Mouse (Mus musculus) adrenal gland, postnatal 10 days (tissue): ENCODE data around the gene Tmem109. TPM values are rescaled to one million over a fixed set of nuclear protein-coding genes. Genes with fewer than 3 reads are reported as not detected.

Experiments used
- DNase-seq: peaks from one replicate; pipeline ENCODE4 v3.0.0; 2021; ENCODE audit warnings: mixed read lengths
- long read RNA-seq, 2 experiments: library from polyadenylated mRNA; stranded (forward); transcript quantifications; one replicate each; pipeline ENCODE4 v2.0.0; 2021
- total RNA-seq, 2 experiments: library from RNA; stranded (reverse); gene quantifications; 2 replicates each; pipeline ENCODE4 v1.2.3; 2021

The Tmem109 gene
- total RNA-seq, result 10 to 100 TPM; 84.0 to 93.2 TPM
- long read RNA-seq, experiment 1, transcript Tmem109-201 (4 exons, 2,188 nt), result major isoform, 61 of 122 reads
- long read RNA-seq, experiment 1, partial matches to known transcripts, result 1 of 122 reads
- long read RNA-seq, experiment 1, other reads (novel, unspliced or antisense), result 56 of 122 reads
- long read RNA-seq, experiment 2, transcript Tmem109-201 (4 exons, 2,188 nt), result major isoform, 96 of 111 reads
- long read RNA-seq, experiment 2, partial matches to known transcripts, result 2 of 111 reads
- long read RNA-seq, experiment 2, other reads (novel, unspliced or antisense), result 10 of 111 reads

- peak; percentile 93 for DNase-seq
These were observed at the start of gene Tmem109 for GRCm38 (mm10) chr19:10881426-10882154. Gene Tmem109, minus strand, starts transcription at chr19:10882001.

- DNase-seq, result no peak
These were observed 48.8 kb upstream of the Tmem109 start for GRCm38 (mm10) chr19:10930641-10931040.

DNA sequence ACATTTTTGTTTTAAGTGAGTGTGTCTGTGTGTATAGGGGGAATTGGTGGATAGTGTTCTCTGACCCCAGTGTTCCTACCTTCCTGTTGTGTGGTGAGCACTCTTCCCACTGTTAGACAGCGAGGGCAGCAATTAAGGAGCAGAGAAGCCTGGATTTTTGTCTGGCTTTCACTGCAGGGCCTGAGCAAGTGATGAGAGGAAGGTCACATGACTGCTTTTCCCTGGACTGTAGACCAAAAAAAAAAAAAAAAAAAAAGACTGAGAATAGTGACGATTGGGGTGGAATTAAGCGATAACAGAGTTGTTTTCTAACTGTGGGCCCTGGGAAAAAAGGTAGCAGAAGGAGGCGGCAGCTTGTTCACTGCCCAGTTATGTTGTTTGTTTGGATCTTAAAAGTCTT, 44.9 kb upstream of the Tmem109 start:
- DNase-seq, result no peak

GRCm38 (mm10) chr19:10926123-10926621, 44.4 kb upstream of the Tmem109 start:
- DNase-seq, result no peak

DNA sequence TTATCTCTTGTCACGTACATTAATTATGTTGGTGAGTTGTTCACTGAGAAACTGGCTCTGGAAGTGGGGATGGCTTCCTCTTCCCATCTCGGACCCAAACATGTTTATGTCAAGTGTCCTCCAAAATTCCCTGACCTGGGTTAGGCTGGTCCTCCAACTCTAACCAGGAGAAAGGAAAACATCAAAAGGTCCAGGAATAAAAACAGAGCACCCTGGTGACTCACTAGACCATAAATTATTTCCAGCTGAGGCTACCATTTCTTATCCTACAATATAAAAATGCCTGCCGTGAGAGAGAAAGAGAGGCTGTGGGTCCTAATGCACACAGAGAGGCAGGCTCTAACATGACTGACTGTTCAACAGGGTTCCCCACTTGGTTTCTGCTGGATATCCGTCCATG, 42.4 kb upstream of the Tmem109 start:
- DNase-seq, result no peak

GRCm38 (mm10) chr19:10921058-10921457, 39.3 kb upstream of the Tmem109 start:
- DNase-seq, result no peak

DNA sequence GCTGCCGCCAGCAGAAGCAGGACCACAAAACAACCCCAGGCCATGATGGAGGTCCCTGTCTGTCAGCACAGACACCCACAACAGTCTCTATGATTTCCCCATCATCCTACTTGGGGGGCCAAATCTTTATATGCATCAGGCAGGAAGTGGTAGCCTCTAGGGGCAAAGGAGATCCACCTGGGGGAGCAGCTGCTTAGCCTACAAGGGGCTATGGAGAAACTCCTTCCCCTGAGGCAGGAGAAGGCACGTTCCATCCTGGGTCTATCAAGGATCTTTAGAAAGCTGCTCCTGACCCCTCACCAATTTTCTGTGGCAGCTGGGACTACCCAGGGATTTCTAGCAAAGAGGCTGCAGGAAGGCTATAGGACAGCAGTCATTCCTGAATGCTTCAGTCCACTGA, 38.7 kb upstream of the Tmem109 start, which contains the start of gene Zp1:
Zp1 (minus strand) TSS at position 101 of the 400 bp plus-strand sequence.
- DNase-seq, result no peak

DNA sequence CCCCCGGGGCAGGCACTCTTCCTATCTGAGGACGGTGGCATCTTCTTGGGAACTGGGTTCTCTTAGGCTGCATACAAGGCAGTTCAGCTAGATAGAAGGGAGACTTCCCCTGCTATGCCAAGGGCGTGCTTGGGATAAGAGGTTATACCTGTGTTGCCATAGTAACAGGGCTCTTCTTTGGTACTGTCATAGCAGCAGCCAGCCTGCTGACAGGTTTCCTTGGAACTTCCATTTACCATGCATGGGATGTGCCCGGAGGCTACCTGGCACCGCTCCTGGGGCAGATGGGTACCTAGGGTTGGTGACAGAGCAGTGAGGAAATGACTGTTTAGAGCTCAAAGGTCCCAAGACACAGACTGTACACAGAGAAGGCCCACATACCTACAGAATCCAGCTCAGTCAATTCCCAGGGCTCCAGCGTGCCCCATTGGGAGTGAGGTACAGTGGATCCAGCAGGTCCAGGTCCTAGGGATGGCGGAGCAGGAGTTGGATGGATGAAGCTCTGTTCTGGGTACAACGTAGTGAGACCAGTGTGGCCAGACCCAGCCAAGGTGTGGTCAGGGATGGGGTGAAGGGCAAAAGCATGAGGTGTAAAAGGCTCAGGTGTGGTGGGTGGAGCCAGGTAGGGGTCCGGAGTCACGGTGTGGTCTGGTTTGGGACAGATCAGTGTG, 36.7 kb upstream of the Tmem109 start:
- no peak for DNase-seq

GRCm38 (mm10) chr19:10916506-10916905, 34.7 kb upstream of the Tmem109 start:
- no peak for DNase-seq

GRCm38 (mm10) chr19:10914870-10915269, 33.1 kb upstream of the Tmem109 start:
- no peak for DNase-seq

DNA sequence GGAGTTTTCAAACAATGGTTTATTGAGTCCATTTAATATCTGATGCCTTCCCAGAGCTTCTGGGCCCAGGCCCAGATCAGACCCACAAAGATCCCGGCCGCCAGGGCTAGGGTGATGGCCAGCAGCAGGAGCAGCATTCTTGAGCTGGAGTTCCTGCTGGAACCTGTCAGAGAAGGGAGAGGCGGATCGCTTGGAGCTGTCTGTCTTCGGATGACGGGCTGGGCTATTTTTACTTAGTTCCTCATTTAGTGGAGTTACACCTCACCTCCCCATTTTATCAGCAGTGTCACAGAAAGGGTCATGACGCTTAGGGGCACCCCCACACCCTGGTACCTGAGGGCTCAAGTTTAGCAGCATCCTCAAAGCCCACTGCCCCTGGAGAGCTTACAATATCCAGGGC, 32.5 kb upstream of the Tmem109 start:
- DNase-seq, result no peak

DNA sequence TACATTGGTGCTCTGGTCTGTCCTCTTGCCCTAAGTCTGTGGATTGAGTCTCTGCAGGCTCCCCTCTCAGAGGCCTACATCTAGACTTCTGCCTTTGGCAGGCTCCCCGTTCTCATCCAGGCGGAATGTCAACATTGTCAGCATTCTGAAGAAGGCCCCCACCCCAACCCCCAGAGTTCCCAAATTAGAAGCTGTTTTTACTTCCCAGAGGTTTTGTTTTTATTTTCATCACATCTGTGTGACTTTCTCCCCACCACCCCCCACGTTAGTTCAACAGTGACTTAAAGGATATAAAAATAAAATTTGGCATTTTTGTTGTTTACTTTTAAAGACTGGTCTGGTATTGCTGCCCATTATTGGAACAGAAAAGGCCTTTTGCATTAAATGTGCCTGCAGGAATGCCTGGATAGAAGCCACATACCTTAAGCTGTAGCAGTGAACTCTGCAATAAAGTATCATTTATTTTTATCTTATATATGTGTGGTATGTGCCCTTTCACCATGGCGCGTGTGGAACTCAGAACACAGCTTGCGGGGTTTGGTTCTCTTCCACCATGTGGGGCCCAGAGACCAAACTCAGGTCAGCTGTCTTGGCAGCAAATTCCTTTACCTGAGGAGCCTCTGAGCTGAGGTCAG, 27.4 kb upstream of the Tmem109 start:
- DNase-seq, result no peak

GRCm38 (mm10) chr19:10907891-10908290, 26.1 kb upstream of the Tmem109 start:
- DNase-seq, result peak; percentile 67

DNA sequence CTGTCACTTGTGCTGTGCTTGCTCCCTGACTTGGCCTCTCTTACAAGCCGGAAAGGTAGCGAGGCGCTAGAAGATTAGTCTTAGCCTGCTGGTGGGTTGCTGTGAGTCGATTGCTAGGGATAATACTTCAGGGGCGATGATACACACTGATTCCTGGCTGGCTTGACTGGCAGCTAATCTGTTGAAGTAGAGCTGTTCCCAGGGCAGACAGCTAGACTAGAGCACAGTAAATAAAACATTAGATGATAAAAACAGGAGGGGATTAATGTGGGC, 23.9 kb upstream of the Tmem109 start:
- DNase-seq, result no peak

GRCm38 (mm10) chr19:10904927-10905727, 23.3 kb upstream of the Tmem109 start:
- DNase-seq, result peak; percentile 83

GRCm38 (mm10) chr19:10904512-10904911, 22.7 kb upstream of the Tmem109 start:
- DNase-seq, result no peak

- no peak for DNase-seq
These were observed 19.2 kb upstream of the Tmem109 start for GRCm38 (mm10) chr19:10901046-10901445.

DNA sequence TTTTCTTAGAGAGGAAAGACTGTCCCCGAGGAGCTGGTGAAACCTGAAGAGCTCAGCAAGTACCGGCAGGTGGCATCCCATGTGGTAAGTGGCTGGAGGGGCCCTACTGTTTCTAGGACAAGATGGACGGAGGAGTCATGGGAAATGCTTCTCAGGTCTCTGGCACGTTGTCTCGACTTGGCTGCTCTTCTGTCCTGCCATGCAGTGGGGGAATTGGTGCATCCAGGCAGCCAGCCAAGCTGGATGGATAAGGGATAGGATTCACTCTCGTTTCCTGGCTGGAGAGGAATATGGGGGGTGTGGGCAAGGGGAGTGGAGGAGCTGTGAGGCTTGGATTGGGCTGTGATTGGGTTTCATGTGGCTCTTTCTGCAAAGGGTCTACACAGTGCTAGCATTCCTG, 18.5 kb upstream of the Tmem109 start:
- DNase-seq, result no peak

DNA sequence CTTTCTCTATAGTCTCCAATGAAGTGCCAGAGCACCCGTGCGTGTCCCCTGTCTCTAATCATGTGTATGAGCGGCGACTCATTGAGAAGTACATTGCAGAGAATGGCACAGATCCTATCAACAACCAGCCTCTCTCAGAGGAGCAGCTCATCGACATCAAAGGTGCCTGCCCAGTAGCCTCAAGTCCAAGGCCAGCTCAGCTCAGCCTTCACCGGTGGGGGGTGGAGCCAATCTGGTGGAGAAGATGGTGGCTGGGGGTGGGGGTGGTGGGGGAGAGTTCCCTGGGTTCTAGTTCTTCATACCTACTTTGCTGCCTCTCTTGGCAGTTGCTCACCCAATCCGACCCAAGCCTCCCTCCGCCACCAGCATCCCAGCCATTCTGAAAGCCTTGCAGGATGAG, 15.7 kb upstream of the Tmem109 start:
- peak; percentile 43 for DNase-seq

DNA sequence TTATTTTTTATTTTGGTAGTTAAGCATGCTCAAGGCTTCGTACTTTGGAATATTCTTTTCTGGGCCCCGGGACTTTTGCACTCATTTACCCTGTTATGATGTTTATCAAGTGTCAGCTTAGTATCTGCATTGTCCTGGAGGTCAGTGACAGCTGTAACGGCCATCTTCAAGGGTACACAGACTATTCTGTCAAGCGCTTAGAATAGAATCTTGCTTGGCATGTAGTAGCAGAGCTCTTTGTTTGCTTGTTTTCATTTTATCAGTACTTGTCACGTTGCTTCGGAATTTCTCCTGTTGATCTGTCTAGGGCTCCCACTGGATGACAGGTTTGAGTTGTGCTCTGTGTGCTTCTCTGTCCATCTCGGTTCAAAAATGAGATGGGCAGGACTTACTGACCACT, 15.0 kb upstream of the Tmem109 start:
- DNase-seq, result no peak

DNA sequence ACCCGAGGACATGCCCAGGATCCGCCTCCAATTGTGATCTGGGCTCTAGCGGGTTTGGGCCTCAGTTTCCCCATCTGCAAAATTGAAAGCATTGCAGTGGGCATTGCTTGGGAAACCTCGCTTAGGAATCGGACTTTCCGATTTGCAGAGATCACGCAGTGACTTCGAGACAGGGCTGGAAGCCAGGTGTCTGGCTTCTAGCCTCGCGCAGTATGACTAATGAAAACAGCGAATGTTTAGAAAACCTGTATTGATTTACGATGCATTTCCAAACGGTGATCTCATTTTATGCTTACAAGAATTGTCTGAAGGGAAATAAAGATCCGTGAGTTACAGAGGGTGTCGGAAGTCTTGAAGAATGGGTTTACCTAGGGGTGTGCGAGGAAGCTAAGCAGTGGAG, 13.9 kb upstream of the Tmem109 start:
- DNase-seq, result peak; percentile 48

DNA sequence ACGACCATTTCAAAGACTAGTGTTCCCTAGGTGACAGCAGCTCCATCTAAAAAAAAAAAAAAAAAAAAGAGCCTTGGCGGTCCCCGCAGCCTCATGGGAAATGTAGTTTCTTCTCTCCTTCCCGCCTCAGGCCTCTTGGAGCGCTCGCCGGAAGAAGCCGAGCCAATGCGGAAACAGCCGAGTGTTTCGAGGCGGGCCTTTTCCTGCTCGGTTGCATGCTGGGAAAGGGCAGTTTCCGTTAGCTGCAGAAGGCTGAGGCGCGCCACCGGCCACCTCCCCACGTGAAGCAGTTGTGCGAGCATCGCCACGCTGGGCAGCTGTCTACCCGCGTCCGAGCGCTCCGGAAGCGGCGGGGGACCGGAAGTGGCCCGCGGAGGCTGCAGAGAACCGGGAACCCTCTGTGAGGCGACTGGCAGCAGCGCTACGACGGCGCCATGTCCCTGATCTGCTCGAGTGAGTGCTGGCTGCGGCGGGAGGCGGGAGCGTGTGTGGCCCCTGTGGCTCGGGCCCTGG, 13.3 kb upstream of the Tmem109 start, which contains the start of gene Prpf19:
Prpf19 (plus strand) TSS at position 216 of the 513 bp plus-strand sequence.
- peak; percentile 98 for DNase-seq
